Mouse (Mus musculus) yolk sac, embryonic 10.5 days (tissue): ENCODE results near the gene Mael.
A peak's percentile ranks its signal among the peaks of the same experiment; 100 is the strongest.

Experiments used
- DNase-seq: peaks from one replicate; pipeline ENCODE4 v3.0.0-alpha.2; 2017; ENCODE audit warnings: low spot score

Mael gene

GRCm38 (mm10) chr1:166238315-166238969 is at the start of gene Mael:
TSS of gene Mael (minus strand) at chr1:166238747.
- DNase-seq: no peak

GRCm38 (mm10) chr1:166286231-166286630 is 47.7 kb upstream of the Mael start:
- DNase-seq: no peak

GRCm38 (mm10) chr1:166284390-166284789 is 45.8 kb upstream of the Mael start:
- no peak for DNase-seq

GRCm38 (mm10) chr1:166283451-166283850 is 44.9 kb upstream of the Mael start:
- DNase-seq: no peak

- peak; percentile 70 for DNase-seq
Observed at GRCm38 (mm10) chr1:166282597-166283210, 44.2 kb upstream of the Mael start.

GRCm38 (mm10) chr1:166281836-166282235 is 43.3 kb upstream of the Mael start:
- DNase-seq: no peak

GRCm38 (mm10) chr1:166281287-166281686 is 42.7 kb upstream of the Mael start:
- DNase-seq: no peak

- no peak for DNase-seq
Observed at GRCm38 (mm10) chr1:166280566-166280965, 42.0 kb upstream of the Mael start.

- no peak for DNase-seq
Observed at GRCm38 (mm10) chr1:166279580-166280206, 41.1 kb upstream of the Mael start.

GRCm38 (mm10) chr1:166278786-166279185 is 40.2 kb upstream of the Mael start:
- no peak for DNase-seq

GRCm38 (mm10) chr1:166268218-166268617 is 29.7 kb upstream of the Mael start:
- DNase-seq: no peak

- DNase-seq: no peak
Observed at GRCm38 (mm10) chr1:166266918-166267317, 28.4 kb upstream of the Mael start.

GRCm38 (mm10) chr1:166266001-166266705 is 27.6 kb upstream of the Mael start:
- no peak for DNase-seq

GRCm38 (mm10) chr1:166259526-166259925 is 21.0 kb upstream of the Mael start:
- no peak for DNase-seq

- no peak for DNase-seq
Observed at GRCm38 (mm10) chr1:166256898-166257297, 18.4 kb upstream of the Mael start.

- no peak for DNase-seq
Observed at GRCm38 (mm10) chr1:166256302-166256701, 17.8 kb upstream of the Mael start.

- no peak for DNase-seq
Observed at GRCm38 (mm10) chr1:166255651-166256050, 17.1 kb upstream of the Mael start.

GRCm38 (mm10) chr1:166255091-166255490 is 16.5 kb upstream of the Mael start:
- no peak for DNase-seq

- peak; percentile 68 for DNase-seq
Observed at GRCm38 (mm10) chr1:166253898-166254894, 15.6 kb upstream of the Mael start, which contains the start of gene Ildr2. TSS of gene Ildr2 (plus strand) at chr1:166254139.

GRCm38 (mm10) chr1:166244285-166244684 is 5.7 kb upstream of the Mael start:
- no peak for DNase-seq

- no peak for DNase-seq
Observed at GRCm38 (mm10) chr1:166214181-166214580, 24.4 kb downstream of the Mael start.
